Mouse (Mus musculus) frontal cortex, postnatal 10 days (tissue): Measurements from ENCODE around the gene Zfp385a.
A peak's percentile ranks its signal among the peaks of the same experiment; 100 is the strongest.

Experiments used
- DNase-seq, 2 experiments: peaks; one replicate each; pipeline ENCODE4 v3.0.0; 2022; ENCODE audit warnings: low spot score in 2 of 2, mixed read lengths in 1 of 2

Gene Zfp385a

DNA sequence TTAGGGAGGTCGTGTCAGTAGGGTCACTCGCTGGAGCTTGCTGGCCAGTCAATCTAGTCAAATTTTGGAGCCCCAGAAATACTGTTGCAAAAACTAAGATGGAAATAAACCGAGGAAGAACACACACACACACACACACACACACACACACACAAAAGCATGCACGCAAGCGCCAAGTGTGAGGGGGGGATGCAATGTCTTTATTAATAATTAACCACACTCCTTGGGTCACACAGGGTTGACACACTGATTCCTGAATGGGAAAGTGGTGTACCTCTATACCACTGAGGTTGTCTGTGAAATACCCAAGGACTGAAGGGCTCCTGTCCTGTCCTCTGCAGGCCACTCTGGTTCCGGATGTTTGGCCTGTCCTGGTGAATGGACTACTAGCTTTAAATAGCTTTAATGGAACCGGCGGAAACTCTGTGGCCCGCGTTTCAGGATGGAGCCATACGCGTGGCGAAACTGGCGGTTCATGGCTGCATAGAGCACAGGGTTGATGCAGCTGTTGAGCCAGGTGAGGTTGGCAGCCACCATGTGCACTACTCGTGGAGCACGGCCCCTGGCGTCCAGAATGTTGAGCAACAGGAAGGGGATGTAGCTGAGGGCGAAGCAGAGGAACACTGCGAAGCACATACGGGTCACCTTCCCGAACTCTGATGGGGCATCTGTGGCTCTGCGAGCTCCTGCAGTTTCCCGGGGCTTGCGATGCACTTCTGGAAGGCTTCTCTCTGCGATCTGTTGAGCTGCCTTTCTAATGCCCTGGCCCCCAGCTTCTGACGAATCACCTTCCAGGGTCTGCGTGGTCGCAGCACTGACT lies 31.6 kb downstream of the Zfp385a start:
- no peak for DNase-seq

DNA sequence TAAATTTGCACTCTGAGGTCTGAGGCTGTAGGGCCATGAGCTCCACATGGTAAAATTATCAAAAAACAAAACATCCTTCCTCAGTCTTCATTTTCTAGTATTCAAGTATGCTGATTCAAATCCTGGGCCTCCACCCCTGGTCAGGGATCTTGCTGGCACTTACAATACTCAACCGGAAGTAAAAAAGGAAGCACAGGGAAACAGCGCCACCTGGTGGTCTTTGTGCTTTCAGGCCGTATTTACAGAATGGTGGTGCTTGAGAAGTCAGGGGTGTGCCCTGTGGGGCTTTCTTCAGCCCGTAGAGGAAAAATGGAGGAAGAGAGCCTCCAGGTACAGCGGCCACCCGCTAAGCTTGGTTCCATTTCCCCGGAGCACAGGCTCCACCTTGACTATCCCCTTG lies 32.8 kb downstream of the Zfp385a start:
- peak; percentile 80 to 91 for DNase-seq

DNA sequence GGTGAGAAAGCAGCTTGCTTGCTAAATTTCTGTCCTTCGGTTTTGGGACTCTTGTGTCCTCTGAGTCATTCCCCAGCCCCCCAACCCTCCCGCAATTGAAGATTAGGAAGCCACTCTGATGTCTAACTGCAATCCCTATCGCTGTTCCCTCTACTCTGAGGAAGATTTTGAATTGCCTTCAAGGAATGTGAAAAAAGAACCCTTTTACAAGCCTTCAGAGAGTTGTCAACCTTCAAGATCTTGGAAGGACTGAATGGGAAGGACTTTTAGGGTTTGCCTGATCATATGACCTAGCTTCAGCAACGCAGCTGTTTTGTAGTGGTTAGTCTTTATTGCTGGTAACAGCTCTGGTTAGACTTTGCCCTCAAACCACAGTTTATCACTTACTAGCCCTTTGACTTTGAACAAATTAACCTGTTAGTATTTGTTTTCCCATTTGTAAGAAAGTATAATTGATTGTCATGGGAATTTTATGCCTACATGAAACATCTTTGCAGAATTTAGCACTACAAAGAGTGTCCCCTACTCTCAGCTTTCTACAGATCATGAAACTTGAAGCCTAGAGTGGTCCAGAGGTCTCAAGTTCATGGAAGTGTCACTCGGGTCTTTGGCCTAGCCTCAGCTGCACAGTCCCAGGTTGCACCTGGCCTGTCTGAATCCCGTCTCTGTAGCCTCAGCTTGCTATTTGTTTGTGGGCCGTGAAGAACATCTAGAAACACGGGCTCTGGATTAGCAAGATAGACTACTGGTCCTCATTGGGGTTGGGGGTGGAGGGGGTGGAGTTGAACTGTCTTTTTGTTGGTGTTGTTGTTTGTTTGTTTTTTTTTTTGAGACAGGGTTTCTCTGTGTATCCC lies 33.9 kb downstream of the Zfp385a start:
- no peak for DNase-seq

DNA sequence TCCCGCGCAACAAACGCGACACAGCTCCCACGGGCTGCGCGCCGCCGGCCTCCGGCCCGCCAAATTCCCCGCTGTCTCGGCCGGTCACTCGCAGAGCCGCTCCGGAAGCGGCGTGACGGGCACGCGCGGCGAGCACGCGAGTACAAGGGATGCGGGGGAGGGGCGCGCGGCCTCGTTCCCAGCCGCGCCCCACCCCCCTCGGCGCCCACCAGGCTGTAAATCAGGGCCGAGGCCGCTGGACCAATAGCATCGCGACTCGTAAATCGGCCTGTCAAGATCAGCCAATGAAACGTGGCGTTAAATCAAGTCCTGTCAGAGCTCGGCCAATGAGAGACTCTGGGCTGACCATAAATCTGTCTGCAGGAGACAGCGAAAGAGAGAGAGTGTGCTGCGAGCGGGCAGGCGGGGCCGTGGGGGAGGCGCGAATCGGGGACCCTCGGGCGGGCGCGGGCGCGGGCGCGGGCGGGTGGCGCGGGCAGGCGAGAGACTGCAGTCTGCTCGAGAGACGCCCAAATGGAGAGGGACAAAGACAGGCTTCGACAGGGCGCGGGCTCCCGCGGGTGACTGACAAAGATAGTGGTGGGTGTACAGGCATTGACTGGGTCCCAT lies 34.7 kb downstream of the Zfp385a start:
- DNase-seq: peak; percentile 97 to 98

DNA sequence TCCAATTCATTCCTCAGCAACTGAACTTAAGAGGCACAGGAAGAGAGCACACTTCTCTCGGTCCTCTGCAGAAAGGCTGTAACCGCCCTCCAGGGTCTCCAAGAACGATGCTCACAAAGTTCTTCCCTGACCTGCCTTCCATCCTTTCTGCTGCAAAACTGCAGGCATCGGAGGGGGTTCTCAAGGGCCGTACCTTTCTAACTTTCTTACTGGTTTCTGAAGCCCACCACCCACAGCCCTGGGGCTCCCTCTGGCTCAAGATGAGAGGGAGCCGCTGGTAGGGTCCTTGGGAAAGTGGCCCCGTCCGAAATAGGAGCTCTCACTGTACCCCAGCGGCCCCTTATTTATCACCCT lies 35.3 kb downstream of the Zfp385a start:
- no peak for DNase-seq

DNA sequence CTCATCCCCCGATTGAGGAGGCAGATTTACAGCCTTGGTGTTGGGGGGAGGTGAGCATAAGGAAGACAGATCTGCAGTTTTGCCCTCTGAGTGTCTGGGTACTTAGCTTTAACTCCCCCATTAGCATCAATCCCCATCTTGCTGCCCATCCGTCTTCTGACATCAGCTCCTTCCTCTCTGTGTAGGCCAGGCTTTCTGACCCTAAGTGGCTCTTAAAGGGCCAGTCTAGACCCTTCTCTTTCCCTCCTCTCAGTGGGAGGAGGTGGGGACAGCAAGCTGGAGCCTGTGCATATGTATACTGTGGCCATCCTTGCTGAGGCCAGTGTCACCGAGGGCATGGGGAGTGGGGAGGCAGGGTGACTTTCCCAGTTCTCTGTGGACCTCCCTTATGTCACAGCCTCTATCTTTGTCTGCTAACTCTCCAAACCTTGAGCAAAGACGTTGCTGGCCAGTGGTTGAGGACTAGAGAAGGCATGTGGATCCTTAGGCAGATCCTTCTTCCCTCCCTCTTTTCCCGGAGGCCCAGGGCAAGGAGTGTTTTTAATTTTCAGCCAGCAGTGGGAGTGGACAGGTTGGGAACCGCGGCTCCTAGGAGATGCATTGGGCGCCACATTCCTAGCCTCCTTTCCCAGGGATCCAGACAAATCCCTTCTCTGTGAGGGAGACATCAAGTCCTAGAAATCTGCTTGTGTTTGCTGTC lies 35.8 kb downstream of the Zfp385a start:
- DNase-seq: no peak

DNA sequence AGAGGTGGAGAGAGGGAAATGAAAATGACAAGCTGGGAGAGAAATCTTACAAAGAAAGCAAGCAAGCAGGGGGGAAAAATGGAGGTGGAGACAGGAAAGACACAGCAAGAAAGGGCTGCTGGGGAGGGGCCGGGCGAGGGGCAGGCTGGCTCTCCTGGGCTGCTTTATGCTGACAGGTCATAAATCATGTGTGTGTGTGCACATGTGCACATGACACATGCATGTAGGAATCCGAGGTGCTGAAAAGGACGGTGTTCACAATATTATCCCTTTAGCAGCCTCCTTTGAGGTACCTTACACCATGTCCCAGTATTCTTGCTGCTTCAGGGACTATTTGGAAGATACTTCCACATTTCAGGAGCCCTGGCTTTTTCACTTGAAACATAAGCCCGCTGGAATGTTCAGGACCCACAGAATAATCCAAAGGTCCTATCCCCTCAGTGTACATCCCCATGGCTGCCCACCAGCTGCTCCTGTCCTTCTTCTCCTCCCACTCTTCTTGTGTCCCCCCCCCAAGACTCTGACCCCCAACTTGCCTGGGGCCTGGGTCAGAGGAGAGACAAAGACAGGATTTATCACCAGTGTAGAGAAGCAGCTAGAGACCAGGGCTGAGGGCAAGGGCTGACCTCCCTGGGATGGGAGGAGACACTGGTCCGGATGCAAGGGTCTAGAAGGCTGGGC lies 37.4 kb downstream of the Zfp385a start:
- no peak for DNase-seq

DNA sequence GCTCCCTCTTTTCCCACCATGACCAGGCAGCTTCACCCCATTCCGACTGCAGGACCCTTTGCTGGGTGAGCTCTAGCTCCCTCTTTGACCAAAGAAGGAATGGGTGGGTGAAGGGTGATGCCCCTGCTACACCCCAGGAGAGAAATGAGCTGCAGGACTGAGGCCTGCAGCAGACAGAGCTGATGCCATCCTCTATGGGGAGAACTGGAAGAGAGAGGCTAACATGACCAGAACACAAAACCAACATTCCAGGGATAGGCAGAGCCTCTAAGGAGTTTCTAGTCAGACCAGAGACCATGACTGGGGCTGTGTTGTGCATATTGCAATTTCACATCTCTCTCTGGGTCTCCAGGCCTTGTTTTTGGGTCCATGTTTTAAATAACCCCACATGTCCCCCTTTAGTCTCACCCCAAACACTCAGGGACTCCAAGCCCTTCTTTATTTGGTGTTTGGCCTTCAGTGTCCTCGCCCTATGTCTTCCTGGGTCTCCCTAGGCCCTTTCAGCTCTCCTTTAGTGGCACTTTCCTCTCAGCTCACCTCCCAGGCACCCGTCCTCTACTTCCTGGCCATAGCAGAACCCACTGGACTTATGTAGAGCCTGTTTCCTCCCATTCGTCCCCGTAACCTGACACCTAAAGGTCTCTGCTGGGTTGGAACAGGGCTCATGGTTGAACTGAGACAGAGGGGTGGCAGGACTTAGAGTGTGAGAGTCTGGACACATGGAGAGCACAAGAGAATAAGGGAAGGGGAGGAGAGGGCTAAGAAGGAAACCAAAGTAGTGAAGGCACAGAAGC lies 38.1 kb downstream of the Zfp385a start:
- no peak for DNase-seq

DNA sequence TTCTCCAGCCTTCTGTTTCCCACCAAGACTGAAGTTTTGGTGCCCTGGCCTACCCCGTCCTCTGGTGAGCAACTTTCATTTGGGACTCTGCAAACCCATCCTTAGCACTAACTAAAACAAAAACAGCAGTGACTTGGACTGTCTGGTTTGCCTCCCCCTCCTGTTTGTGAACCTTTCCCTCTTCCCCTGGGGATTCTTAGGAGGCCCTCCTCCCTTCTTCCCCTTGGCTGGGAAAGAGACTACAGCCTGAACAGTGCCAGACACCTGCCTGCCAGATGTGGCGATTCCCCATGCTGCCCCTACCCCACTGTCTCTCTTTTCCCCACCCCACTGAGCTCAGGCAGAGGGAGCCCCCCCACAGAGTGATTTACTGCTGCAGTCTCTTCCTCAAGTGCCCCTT lies 38.8 kb downstream of the Zfp385a start:
- DNase-seq: no peak

DNA sequence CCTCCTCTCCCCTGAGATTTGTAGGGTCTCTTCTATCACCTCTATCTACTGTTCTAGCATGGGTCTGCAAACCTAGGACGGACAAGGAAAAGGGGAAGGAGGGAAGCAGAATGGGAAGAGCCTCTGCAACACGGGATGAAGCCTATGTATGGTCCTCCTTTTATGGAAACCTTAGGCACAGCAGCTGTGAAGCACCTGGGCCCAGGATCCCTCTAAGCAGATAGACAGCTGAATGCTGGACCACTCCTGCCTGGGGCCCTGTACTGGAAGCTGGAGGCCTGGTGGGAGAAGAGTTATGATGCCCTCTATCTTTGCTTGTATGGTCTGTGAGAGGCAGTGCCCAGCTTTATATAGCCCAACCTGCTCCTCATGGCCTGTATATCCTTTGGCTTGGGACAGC lies 39.3 kb downstream of the Zfp385a start:
- no peak for DNase-seq

DNA sequence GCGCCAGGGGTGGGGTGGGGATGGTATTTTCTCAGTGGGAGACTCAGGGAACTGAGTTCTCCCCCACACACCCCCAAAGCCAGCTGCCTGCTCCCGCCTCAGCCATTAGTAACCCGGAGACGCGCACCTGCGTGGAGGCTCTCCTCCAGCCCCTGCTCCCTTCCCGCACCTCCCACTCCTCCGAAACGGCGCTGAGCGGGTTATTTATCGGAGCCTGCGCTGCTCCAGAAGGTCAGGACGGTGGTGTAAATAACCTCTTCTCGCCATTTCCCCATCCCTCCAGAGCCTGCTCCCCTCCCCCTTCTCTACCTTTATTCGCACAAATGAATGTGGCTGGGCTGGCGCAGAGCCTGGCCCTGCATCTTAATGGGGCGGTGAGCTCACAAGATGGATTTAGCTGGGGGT lies 39.8 kb downstream of the Zfp385a start:
- peak; percentile 53 to 65 for DNase-seq

DNA sequence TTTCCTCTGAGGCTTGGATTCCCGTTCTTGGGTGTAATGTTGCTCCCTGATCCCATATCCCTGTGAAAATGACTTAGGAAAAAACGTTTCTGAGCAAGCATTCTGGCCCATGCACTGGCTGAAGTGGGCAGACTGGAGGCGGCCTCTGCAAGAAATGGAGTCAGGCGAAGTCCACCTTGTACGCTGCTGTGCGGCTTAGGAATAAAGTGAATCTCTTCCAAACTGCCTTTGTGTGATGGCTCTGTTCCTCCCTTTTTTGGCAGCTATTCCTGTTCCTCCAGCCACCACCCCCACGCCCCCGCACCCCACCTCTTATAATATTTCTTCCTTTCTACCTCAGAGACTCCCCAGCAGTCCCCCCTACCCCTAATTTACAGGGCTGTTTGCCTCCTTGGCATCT lies 40.2 kb downstream of the Zfp385a start:
- DNase-seq: no peak

DNA sequence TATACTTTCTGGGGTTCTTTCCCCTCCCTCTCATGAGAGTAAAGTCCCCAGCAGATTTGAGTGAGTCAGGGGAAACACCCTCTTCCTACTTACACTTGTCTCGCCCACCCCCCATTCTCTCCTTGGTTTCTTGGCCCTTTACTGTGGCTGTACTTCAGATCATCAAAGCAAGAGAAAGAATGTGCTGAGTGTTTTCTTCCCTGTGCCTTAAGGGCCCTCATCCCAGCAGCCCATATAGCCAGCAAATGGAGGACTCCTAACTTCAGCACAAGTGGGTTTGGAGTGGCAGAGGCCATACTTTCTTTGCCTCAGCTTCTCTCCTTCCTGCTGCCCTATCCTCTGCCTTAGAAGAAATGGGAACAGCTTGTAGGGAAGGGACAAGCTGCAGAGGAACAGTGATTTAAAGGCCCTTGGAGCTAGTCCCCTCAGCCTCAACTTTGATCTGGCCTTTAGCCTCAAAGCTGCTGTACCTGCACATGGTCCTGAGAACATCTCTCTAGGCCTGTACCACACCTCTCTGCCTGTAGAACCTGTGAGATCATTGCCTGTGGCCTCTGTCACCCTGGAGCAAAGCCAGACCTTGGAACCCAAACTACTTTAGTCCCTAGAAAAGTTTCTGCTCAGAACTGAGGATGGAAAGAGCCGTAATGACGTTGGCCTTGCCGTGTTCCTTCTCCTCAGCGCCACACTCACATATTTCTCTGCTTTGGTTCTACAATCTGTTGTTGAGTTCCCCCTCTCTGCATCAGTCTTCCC lies 40.9 kb downstream of the Zfp385a start:
- DNase-seq: no peak

DNA sequence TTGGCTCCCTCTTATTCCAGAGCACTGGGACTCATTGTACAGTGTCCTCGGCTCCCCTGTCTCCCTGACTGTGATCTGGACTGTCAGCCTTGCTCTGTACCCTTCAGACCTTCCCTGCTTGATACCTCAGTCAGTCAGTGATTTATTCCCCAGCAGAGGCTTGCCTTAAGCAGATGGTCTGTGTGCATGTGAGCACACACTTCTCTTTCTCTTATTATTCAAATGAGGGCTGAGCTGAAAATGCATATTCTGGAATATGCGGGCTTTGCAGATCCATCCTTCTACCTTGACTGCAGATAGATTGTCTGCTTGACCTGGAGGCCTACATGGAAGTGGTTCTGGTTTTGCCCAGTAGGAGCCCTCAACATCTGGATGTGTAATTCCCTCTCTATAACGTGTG lies 41.9 kb downstream of the Zfp385a start:
- no peak for DNase-seq

DNA sequence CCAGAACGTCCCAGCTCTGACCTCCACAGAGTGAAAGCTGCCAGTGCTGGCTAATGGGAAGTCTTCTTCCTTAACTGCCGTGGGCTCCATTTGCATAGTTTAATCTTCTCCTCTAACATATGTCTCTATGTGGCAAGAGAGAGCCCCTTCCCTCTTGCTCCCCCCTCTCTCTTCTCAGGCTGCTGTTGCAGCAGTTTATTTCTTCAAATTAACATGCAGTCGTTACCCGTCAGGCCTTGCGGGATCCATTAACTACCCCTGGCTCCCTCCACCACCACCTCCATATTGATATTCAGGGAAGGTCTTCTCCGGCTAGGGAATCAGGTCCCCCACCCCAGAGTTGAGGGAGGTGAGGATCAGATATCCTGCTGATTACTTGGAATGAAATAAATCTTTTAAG lies 42.6 kb downstream of the Zfp385a start:
- no peak for DNase-seq

DNA sequence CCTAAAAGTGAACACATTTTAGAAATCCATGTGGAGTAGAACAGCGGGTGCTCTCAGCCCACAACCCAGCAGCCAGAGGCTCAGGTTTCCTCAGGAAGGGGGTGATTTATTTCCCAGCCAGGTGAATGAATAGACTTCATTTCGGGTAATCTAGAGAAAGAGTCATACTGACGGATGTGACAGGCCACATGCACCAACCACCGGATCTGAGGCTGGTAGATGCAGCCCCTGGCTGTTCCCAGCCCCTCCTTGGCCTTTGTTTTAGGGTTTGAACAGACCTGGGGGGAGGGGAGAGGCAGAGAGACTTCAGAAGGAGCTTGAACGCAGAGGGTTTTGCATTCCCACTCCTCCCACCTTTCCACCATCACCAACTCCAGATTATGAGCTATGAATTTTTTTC lies 44.0 kb downstream of the Zfp385a start:
- DNase-seq: no peak

DNA sequence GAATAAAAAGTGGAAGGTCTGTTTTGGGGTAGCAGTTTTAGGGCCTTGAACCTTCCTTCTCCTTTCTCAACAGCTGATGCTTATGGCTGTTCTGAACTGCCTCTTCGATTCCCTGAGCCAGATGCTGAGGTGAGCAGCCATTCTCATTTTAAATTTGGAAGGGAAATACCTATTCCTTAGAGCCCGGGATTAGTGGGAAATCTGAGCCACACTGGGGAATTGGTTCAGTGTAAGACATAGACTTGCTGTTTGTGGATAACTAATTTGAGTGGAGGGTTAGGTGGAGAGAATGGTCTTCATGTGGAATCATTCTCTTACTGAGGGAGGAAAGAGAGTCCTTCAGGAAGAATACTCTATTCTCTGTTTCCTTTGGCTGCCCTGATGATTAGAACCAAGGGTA lies 45.2 kb downstream of the Zfp385a start:
- no peak for DNase-seq

DNA sequence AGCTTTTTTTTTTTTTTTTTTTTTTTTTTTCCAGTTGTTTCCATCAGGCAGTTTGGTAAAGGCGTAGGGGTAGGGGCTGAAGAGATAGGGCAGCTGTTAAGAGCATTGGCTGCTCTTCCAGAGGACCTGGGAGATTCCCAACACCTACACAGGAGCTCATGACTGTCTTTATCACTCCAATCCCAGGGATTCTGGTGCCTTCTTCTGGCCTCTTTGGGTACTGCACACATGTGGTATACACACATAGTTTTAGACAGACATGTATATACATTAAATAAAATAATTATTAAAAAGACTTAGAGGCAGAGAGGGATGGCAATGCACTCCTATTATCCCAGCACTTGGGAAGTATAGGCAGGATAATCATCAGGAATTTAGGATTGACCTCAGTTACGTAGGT lies 46.5 kb downstream of the Zfp385a start:
- DNase-seq: no peak

DNA sequence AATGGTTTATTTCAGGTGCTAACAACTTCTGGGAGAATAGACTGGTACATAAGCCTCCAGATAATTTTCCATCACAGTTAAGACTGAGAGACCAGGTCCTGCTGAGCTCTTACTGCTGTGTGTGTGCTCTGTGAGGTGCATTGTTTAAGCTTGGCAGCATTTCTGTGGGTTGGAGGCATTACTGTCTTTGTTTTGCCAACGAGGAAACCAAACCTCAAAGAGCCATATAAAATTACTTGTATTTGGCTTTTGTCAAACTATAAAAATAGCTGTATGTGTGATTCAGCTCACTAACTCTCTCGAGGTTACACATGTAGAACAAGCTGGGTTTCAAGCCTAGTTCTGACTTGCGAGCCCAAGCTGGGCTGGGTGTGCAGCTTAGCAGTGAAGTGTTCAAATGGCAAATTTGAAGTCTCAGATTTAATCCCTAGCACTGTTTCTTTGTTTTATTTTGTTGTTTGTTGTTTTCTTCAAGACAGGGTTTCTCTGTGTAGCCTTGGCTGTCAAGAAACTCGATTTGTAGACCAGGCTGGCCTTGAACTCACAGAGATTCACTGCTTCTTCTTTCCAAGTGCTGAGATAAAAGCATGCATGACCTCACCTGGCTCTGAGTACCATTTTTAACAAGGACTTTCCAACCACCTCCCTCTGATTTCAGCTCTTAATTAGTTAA lies 47.1 kb downstream of the Zfp385a start:
- DNase-seq: no peak
